Mouse (Mus musculus): ENCODE data around the gene Cdca7.

Cdca7 gene

DNA sequence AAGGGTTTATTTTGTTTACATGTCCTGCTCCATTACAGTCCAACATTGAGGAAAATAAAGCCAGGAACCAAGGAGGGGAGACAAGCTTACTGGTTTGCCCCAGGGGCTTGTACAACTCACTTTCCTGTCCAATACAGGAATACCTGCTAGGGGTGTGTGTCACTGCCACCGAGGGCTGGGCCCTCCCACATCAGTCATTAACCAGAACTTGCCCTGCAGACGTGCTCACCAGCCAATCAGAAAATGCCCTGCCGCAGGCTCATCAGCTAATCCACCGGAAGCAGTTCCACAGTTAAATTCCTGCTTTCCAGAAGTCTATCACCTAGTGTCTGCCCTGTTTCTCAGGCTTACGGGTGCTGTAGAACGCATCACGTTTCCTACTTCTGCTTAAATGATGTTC, 15.7 kb downstream of the Cdca7 start:
- no peak for DNase-seq (ENCODE audit: extremely low spot score)

DNA sequence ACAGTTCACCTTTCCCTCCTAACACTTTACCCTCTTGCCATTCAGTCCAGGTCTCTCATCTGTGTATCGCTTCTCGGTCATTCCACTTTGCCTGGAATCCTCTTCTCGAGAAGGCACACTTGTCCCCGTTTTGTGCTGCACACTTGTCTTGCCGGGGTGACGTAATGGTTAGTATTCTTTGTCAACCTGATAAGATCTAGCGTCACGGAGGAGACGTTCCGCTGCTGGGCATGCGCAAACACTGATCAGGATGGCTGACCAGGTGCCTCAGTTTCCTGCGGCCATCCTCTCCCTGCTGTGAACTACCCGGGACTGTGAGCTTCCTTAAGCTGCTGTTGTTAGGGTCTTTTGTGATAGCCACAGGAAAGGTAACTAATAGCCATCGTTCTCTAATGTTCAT, 17.1 kb downstream of the Cdca7 start:
- DNase-seq (ENCODE audit: extremely low spot score) = no peak

DNA sequence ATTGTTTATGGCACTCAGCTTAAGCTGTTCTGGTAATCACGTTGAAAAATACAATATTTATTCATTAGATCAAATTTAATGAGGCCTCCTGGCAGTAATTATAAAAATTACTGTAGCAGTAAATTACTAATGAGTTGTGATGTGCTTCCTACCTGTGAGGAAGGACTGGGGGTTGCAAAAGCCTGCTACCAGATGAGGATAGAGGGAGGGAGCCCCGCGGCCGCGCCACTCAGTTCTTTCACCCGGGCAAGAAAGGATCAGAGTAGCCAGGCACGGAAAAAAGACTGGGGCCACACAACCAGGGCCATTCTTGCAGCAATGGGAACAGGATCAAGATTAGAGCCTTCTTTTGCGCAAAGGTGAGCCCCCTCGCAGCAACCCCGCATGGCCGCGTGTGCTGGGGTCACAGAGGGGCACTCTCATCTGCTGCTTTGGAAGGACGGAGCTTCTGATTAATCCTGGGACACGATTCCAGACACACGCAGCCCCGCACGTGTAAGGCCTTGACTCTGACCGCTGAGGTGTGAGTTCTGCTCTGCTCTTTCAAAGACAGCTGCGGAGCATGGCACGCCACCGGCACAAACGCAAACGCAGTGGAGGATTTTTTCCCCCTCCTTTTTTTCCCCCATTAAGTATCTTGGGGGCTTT, 23.2 kb downstream of the Cdca7 start:
- peak; percentile 55 for DNase-seq (ENCODE audit: extremely low spot score)

DNA sequence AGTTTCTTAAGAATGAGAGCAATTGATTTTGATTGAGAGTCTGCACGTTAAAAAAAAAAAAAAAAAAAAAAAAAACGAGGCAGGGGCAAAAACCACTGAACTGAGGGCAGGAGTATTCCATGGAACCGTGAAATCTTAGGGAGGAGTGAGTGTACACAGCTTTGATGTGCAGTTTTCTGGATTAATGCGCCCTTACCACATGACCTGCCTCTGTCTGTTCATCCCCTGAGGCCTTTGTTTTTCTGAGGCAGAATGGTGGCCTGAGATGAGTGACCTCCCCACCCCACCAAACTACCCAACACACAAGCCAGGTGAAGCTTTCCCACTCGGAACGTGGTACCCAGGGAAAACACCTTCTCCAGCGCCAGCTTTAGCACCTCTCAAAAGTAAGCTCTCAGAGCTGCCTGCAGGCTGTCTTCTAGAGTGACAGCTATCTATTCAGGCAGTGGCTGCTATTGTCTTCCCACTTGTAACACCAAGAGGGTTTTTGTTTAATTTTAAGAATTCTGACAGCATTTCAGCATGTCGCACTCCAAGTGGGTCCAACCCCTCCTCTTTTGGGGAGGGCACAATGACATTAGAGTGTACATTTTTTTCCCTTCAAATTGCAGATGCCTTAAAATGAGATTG, 23.9 kb downstream of the Cdca7 start:
- peak; percentile 31 for DNase-seq (ENCODE audit: extremely low spot score)

DNA sequence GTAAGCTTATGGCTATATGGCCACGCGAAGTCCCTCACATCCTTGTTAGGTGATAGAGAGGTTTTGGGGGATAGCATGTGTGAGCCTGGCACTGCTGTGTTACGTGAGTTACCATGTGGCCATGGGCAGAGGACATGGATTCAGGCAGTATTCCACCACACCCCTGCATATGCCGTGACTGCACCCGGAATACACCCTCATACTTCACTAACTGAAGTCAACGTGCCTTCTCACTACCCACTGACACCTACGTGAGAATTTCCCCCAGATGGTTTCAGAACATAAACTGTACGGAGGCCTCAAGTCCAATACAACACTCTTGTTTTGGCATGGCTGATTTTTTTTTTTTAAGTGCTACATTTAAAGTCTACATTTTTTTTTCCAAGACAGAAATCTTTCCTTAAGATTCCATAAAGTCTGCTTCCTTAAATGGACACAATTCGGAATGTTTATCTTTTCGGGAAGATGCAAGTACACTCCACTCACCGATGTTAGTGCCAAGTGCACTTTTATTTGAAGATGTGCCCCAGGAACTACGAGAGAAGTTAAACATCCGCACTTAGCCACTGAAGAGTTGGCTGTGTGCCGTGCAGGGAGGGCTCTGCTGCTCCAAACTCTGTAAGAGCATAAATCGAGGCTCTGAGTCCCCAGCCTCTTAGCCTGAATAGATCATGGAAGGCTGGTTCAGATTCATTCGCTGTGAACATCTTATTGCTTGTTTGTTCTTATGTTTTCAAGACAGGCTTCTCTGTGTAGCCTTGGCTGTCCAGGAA, 26.3 kb downstream of the Cdca7 start:
- DNase-seq (ENCODE audit: extremely low spot score) = no peak

DNA sequence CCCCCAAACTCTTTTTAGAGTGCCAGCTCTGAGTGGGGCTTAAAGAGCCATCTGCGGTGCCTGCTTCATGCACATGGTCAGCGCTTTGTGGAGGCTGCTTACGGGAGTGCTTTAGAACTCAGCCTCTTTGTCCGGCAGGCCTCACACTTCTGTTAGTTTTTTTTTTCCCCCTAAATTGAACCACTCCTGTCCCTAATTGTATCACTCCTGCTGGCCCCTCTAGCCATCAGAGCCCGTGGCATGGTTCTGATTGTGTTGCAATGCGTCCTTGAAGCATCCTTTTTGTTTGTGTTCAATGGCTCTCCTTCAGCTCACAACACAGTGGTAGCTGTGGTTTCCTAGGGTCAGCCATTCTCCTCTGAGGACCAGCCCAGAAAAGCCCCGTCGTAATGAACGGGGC, 27.7 kb downstream of the Cdca7 start:
- DNase-seq (ENCODE audit: extremely low spot score) = no peak

DNA sequence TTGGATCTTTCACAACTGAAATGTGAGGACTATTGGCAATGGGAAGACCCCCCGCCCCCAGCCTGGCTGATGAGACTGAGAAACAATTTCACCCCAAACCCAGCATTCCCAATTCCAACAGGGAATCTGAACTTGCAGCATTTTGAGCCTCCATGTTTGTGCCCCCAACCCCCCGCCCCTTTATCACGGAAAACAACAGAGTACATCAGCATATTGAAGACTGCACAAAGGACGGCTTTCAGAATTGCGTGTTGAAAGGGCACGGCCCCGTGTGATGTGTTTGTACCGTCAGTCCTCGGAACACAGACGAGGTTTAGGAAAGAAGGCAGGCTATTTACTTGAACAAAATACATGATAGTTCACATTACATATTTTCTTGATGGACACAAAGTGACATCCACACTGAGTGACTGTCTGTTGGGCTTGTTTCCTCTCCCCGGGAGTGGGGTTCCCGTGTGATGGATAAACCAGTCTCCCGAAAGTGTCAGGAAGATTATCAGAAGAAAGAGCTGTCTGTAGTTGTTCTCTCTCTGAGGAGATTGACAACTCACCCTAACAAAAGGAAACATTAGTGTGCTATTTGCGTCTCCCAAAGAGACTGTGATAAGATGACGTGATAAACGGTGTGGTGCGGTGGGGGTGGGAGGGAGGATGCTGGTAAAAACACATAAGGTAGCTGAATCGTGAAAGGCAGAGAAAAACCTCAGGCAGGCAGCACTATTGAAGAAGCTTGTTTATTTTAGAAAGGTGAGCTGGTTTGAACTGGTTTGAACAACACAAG, 32.1 kb downstream of the Cdca7 start:
- no peak for DNase-seq (ENCODE audit: extremely low spot score)

DNA sequence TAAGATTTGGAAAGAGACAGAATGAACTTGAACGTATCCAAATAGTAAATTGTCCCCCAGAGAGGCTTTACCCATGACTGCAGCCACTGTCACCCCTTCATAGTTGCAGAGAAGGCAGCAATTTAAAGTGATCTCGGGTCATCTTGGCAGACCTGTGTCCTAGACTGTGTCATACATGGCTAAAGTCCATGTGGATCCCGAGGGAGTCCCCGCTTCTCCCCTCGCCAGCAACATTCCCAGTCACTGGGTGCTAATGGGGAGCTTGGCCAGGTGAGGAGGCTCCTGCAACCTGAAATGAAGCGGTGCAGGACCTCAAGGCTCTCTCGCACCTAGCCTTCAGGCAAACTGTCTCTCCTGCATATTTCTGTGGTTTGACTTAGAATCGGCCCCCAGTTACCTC, 32.9 kb downstream of the Cdca7 start:
- DNase-seq (ENCODE audit: extremely low spot score) = no peak

DNA sequence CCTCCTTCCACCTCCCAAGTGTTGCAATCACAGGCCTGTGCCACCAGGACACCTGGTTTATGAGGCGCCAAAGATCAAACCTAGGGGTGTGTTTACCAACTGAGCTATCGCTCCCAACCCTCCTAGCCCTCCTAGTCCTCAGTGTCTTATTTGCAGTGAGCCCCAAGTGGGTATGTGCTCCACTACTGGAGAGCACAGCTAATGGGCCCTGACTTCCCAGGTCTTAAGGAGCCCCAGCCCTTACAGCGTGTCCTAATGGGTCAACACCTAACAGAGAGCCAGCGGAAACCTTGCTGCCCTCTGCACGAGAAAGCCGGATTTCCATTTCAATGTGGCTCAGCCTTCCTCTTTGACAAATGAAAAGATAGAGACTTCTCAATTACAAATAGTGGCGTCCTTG, 39.6 kb downstream of the Cdca7 start:
- DNase-seq (ENCODE audit: extremely low spot score) = no peak

DNA sequence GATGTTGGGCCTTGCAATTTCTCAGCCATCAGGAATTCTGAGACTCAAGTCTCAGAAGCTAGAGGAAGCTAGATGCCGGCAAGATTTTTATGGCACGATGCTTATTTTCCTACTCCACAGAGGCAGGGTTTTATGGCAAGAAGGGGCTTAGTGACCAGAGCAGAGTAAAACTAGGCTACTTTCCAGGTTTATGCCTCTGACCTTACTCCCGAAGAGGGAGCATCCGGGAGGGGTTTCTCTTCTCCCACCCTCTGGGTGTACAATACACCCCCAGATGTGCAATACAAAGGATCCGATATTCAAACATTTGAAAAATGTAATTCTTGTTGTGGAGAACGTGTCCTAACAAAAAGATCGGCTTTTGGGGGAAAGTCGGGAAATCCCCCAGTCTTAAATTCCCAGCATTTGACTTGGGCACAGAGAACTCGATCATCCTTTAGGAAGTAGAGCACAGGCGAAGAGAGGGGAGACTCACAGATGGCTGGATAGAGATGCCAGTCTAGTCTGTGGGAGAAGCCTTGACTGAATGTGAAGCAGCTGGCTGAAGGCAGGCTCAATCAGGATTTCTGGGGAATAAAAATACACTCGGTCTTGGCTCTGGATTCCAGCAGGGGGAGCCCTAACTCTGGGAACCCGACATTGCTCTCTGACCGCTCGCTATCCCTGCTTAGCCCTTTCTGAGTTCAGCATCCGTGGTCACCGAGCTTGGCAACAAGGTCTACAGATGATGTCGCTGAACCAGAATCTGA, 40.2 kb downstream of the Cdca7 start:
- peak; percentile 86 for DNase-seq (ENCODE audit: extremely low spot score)

DNA sequence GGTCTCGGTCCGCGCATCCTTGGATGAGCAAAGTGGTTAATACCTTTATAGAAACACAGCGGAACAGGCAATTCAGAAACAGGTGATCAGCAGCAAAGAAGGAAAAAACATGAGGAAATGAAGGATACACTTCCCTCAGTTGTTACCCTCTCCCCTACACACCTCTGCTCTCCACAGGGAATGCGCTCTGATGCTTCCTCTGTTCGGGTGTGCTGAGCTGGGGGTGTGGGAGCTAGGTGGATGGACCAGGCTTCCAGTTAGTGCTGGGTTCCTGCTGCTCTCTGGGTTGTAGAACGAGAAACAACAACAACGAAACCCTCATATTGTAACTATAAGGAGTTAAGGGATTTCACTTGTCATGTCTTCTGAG, 40.7 kb downstream of the Cdca7 start:
- DNase-seq (ENCODE audit: extremely low spot score) = no peak

DNA sequence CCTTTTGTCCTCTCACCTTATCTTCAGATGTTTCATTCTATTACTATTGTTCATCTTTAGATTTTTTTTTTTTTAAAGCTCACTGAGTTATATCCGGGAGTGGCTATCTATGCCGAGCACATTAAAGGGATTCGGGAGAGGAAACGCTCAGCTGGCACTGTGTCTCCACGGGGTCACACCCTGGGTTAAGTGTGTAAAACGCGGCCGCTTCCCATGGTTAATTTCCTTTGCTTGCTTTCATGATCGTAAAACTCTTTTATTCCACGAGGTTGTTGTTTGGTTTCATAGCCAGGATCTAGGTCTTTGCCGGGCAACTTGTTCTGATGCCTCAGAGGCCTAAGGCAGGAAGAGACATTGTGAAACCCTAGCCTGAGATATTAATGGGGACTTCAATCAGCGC, 48.1 kb downstream of the Cdca7 start:
- DNase-seq (ENCODE audit: extremely low spot score) = no peak

DNA sequence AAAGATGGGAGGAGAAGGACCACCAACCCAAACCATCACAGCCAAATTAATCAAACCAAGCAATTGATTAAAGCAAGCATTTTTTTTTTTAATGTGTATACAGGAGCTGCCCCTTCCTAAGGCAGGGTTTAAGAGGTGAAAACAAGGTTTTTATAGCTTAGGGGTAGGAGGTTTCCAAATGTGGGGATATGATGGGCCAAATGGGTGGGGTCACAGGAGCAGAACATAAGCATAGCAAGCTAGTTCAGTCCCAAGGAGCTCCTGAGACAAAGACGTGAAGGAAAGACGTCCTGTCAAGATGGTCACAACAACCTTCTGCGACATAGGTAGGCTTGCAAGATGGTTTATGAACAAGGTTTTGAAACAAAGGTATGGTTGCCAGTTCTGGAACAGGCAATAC, 49.6 kb downstream of the Cdca7 start:
- no peak for DNase-seq (ENCODE audit: extremely low spot score)

DNA sequence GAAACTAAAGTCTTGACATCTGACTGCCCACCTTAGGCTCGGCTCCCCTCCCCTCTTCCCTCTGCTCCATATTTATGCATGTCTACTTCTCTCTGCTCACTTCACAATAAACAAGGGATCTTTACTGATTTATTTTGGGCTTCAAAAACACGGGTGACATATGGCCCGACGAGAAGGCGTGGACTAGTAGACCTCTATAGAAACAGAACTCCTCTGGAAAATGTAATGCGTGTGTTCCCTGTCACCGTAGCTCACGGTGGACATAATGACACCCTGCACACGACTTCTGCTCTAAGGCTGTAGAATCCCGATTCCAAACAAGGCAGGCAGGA, 53.0 kb downstream of the Cdca7 start:
- DNase-seq (ENCODE audit: extremely low spot score) = no peak

DNA sequence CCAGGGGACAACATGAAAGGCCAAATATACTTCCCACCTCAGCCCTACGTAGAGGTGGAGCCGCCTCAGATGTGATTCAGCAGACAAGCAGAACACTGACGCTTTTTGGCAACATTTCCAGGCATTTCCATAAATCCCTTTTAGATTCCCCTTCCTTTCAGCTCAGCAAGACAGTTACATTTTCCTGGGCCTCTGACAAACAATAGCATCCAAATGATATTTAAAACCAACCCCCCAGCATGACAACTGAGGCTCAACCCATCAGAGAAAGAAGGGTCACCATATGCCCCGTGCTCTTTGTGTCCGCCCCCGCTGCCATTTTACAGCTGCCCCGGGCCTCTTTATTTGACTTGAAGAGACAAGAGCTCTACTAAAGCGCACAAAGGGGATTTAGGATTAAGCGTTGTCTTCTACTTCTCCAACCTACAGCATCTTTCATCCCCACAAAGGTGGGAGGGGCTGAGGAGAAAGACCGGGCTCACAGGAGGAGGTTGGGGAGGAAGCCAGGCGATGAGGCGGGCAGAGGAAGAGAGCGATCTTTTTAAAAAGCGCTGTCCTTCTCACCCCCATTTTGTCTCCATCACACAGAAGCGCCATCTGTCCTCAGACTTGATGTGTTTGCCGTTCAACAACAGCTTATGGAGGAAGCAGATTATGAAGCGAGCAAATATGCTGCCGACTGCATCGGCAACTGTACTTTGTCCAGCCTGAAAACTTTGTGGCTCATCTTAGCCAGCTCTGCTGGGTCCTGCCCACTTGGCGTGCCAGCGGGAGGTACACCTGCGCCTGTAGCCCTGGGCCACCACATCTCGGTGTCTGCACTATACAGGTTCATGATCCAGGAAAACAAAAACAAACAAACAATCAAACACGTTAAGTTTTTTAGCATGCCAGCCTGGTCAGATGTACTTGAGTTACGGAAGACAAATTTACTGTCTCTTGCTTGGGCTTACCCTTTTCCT, 53.7 kb downstream of the Cdca7 start:
- DNase-seq (ENCODE audit: extremely low spot score) = peak; percentile 65

DNA sequence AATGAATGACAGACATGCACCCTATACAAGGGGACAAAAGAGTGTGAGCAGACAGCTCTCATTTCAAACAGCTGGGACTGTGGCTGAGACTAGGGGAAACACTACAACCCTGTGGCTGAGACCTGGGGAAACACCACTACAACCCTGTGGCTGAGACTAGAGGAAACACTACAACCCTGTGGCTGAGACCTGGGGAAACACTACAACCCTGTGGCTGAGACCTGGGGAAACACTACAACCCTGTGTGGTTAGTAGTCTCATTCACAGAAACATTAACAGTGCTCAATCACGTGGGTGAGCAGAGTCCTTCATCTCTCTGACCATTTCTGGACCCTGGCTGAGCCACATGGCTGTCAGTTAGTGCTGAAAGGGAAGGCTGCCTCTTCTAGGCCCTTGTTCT, 59.9 kb downstream of the Cdca7 start:
- DNase-seq (ENCODE audit: extremely low spot score) = no peak

Measured in embryo, embryonic 9.5 days (tissue).